Mouse (Mus musculus): ENCODE measurements around the gene Ribc2. TPM values are rescaled to one million over a fixed set of nuclear protein-coding genes. Genes with fewer than 3 reads are reported as not detected.

Gene Ribc2
- polyA plus RNA-seq (2012; rRNA removed), result not detected in 2 replicates

GRCm38 (mm10) chr15:85131275-85132192 lies at the start of gene Ribc2, which contains the start of gene Smc1b:
TSS of gene Ribc2 (plus strand) at chr15:85132078.
TSS of gene Smc1b (minus strand) at chr15:85131964.

Other genes starting within 250 kb of the Ribc2 start
- 0.12 and 0.13 TPM in 2 replicates for gene Gm29666, start 212.0 kb upstream of the Ribc2 start, polyA plus RNA-seq (2012; rRNA removed)
- 6.2 and 6.8 TPM in 2 replicates for gene Nup50, start 208.7 kb upstream of the Ribc2 start, polyA plus RNA-seq (2012; rRNA removed)
- gene 5031439G07Rik, start 143.5 kb upstream of the Ribc2 start, polyA plus RNA-seq (2012; rRNA removed), result 12.4 and 15.3 TPM in 2 replicates
- 0.24 TPM in 1 of 2 replicates, not detected in the other for gene Upk3a, start 114.9 kb upstream of the Ribc2 start, polyA plus RNA-seq (2012; rRNA removed)
- gene Fam118a, start 103.1 kb upstream of the Ribc2 start, polyA plus RNA-seq (2012; rRNA removed), result 4.4 and 5.9 TPM in 2 replicates
- gene Smc1b, start 114 bp upstream of the Ribc2 start, polyA plus RNA-seq (2012; rRNA removed), result not detected in 2 replicates
- gene Fbln1, start 73.9 kb downstream of the Ribc2 start, polyA plus RNA-seq (2012; rRNA removed), result 202 and 230 TPM in 2 replicates
- gene Atxn10, start 204.2 kb downstream of the Ribc2 start, polyA plus RNA-seq (2012; rRNA removed), result 33.4 and 42.4 TPM in 2 replicates

All from colon, adult 2 months (tissue).